Mouse (Mus musculus): ENCODE measurements around the gene Trabd2b. TPM values are rescaled to one million over a fixed set of nuclear protein-coding genes. Genes with fewer than 3 reads are reported as not detected.
A peak's percentile ranks its signal among the peaks of the same experiment; 100 is the strongest.

Trabd2b gene
- polyA plus RNA-seq (2015; fragmentation: Nextera tagmentation; extraction: Ambion mirVana) = 0.50 and 0.85 TPM in 2 replicates

DNA sequence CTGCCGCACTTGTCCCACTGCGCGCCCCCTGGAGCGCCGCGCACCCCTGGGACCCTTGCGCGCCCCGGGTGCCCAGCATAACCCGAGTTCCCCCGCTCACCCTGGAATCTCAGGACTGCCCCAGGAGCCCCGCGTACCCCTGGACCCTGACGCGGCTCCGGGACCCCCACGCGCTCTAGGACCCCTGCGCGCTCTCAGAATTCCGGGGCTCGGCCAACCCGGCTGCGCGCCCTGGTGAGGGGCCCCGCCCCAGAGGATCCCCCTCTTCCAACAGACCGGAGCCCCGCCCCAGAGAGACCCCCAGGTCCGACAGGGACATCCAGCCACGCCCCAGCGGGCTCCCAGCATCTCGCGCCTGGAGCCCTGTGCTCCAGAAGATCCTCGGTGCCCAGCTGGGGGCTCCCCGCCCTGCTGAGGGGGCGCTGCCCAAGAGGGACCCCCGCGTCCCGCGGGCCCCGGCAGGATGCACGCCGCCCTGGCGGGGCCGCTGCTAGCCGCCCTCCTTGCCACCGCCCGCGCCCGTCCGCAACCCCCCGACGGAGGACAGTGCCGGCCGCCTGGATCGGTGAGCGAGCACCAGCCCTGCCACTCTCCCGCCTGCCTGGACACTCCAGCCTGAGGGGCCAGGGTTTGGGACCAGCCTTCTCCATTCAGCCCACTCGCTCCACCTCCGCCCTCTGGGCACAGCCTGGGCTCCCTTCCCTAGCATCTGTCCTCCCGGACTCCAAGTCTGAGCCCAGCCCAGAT lies at the start of gene Trabd2b:
TSS of gene Trabd2b (plus strand) at position 370 of the 747 bp plus-strand sequence.
- peaks cover 24% of the 10 kb centered on the region for H3K27me3 ChIP-seq (replicated peaks; ENCODE audit: control insufficient read depth, insufficient read depth, low read length)
- H3K36me3 ChIP-seq (ENCODE audit: control insufficient read depth, insufficient read depth, low read length) = no peaks in the 10 kb centered on the region
- H3K9me3 ChIP-seq (ENCODE audit: control insufficient read depth, low read length) = no peaks in the 10 kb centered on the region
- H3K4me3 ChIP-seq (ENCODE audit: low read length) = peak within 1 kb of the TSS; percentile 79
- H3K27ac ChIP-seq (ENCODE audit: low read depth, low read length) = peak within 1 kb of the TSS; percentile 77
- ATAC-seq = peak; percentile 43
- peak within 1 kb of the TSS; percentile 76 for H3K9ac ChIP-seq (ENCODE audit: low read depth, low read length)
- H3K4me2 ChIP-seq (ENCODE audit: low read length) = peak within 1 kb of the TSS; percentile 100
- H3K4me1 ChIP-seq (ENCODE audit: control insufficient read depth, insufficient read depth, low read depth, low read length) = peaks cover 10% of the 10 kb centered on the region
- WGBS = under 1% methylated on average over 45 of the region's 61 CpGs

DNA sequence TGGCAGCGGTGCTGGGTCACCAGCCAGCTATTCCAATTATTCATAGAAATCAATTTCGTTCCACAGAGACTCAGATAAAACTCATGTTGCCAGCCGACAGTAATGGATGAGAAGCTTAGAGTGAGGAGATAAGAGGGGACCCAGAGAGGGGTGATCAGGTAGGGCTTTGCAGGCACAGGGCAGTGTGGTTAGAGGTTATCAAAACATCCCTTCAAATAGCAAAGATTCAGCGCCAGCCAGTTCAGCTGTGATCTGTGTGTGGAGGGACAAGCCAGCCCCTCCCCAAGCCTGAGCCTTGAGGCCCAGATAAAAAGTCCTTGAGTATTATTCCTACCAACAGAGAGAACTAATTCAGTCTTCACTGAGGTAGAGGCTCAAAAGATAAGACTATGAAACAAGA lies 49.1 kb upstream of the Trabd2b start:
- Histone ChIP-seq H3K9ac (ENCODE audit: low read depth, low read length) (no peak overlapping the region), H3K4me1 (ENCODE audit: control insufficient read depth, insufficient read depth, low read depth, low read length) (no peaks in the 10 kb centered on the region), H3K4me3 (ENCODE audit: low read length) (no peak overlapping the region), H3K27me3 (replicated peaks; ENCODE audit: control insufficient read depth, insufficient read depth, low read length) (no peaks in the 10 kb centered on the region), H3K4me2 (ENCODE audit: low read length) (no peak overlapping the region), H3K36me3 (ENCODE audit: control insufficient read depth, insufficient read depth, low read length) (no peaks in the 10 kb centered on the region), H3K9me3 (ENCODE audit: control insufficient read depth, low read length) (no peaks in the 10 kb centered on the region), H3K27ac (ENCODE audit: low read depth, low read length) (no peak overlapping the region)
- WGBS = 68% methylated on average over 4 of the region's 4 CpGs
- no peak for ATAC-seq

DNA sequence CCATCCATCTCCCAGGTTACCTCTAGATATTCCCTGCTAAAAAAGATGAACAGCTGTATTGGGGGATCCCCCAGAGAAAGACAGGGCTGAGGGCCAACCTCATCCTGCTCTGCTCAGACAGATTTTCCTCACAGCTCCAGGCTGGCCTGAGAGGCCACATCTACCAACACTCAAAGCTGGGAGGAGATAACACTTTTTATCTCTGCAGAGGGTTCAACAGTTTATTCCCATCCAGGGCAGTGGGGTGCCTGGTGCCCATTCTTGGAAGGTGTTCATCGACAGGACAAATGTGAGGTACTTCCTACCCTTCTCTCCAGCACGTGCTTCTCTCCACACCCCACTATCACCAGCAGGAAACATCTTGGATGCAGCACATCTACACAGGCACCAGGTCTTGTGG lies 47.6 kb upstream of the Trabd2b start:
- ATAC-seq = no peak
- Histone ChIP-seq H3K9ac (ENCODE audit: low read depth, low read length) (no peak overlapping the region), H3K4me1 (ENCODE audit: control insufficient read depth, insufficient read depth, low read depth, low read length) (no peaks in the 10 kb centered on the region), H3K9me3 (ENCODE audit: control insufficient read depth, low read length) (no peaks in the 10 kb centered on the region), H3K4me2 (ENCODE audit: low read length) (no peak overlapping the region), H3K4me3 (ENCODE audit: low read length) (no peak overlapping the region), H3K27me3 (replicated peaks; ENCODE audit: control insufficient read depth, insufficient read depth, low read length) (no peaks in the 10 kb centered on the region), H3K36me3 (ENCODE audit: control insufficient read depth, insufficient read depth, low read length) (no peaks in the 10 kb centered on the region), H3K27ac (ENCODE audit: low read depth, low read length) (no peak overlapping the region)
- WGBS = 60% methylated on average over 2 of the region's 2 CpGs

DNA sequence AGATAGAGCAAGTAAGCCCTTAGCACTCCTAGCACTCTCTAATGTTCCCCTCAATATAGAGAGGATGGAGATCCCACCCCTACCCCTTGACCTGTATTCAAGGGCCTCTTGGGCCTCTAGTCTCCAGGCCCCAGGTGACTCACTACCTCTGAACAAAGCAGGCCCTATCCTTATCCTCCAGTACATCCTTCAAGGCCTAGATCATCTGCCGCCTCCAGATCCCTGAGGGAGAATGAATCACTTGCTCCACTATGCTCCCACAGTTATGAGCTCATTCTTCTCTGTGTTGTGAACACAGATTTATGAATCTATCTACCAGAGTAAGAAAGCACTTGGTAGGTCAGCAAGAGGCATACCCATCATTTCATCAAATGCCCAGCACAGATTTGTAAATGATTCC lies 46.7 kb upstream of the Trabd2b start:
- no peaks in the 10 kb centered on the region for H3K36me3 ChIP-seq (ENCODE audit: control insufficient read depth, insufficient read depth, low read length)
- H3K9ac ChIP-seq (ENCODE audit: low read depth, low read length) = no peak overlapping the region
- no peak overlapping the region for H3K27ac ChIP-seq (ENCODE audit: low read depth, low read length)
- no peak overlapping the region for H3K4me2 ChIP-seq (ENCODE audit: low read length)
- H3K4me3 ChIP-seq (ENCODE audit: low read length) = no peak overlapping the region
- no peak for ATAC-seq
- no peaks in the 10 kb centered on the region for H3K27me3 ChIP-seq (replicated peaks; ENCODE audit: control insufficient read depth, insufficient read depth, low read length)
- no peaks in the 10 kb centered on the region for H3K4me1 ChIP-seq (ENCODE audit: control insufficient read depth, insufficient read depth, low read depth, low read length)
- 93% methylated on average over 1 of the region's 1 CpGs for WGBS
- H3K9me3 ChIP-seq (ENCODE audit: control insufficient read depth, low read length) = no peaks in the 10 kb centered on the region

DNA sequence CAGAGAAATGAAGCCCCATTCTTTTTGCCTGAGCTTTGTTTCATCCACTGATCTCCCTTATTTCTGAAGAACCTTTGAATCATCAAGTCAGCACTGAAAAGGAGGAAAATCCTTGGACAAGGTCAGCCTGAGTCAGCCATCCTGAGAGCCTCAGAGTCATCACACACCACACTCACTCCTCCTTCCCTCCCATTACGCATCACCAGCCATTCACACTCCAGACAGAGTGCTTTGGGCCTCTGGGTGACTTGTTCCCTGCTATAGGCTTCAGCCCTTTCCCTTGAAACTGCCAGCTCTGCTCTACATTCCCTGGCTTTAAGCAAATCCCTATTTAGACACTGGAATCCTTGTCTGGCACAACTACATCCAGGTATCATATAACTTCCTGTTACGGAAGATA lies 45.2 kb upstream of the Trabd2b start:
- no peak overlapping the region for H3K4me3 ChIP-seq (ENCODE audit: low read length)
- no peak overlapping the region for H3K27ac ChIP-seq (ENCODE audit: low read depth, low read length)
- no peaks in the 10 kb centered on the region for H3K36me3 ChIP-seq (ENCODE audit: control insufficient read depth, insufficient read depth, low read length)
- ATAC-seq = no peak
- no peak overlapping the region for H3K4me2 ChIP-seq (ENCODE audit: low read length)
- no peaks in the 10 kb centered on the region for H3K4me1 ChIP-seq (ENCODE audit: control insufficient read depth, insufficient read depth, low read depth, low read length)
- no peaks in the 10 kb centered on the region for H3K27me3 ChIP-seq (replicated peaks; ENCODE audit: control insufficient read depth, insufficient read depth, low read length)
- H3K9me3 ChIP-seq (ENCODE audit: control insufficient read depth, low read length) = no peaks in the 10 kb centered on the region
- 94% methylated on average over 2 of the region's 2 CpGs for WGBS
- no peak overlapping the region for H3K9ac ChIP-seq (ENCODE audit: low read depth, low read length)

DNA sequence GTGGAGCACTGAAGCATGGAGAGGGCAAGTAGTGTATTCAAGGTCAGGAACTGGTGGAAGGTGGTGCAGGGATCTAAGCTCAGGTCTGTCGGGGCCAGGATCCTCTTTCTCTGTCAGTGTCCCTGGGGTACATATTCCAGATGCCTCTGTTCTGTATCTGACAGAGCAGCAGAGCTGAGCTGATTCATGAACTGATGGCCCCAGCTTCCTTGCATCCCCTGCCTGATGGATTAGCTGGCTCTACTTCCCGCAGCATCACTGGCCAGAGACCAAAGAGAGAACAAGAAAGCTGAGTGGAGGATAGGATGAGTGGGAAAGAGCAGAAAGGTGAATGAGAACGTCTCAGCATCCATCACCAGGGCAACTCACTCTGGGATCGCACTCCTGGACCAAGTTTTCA lies 41.5 kb upstream of the Trabd2b start:
- Histone ChIP-seq H3K27me3 (replicated peaks; ENCODE audit: control insufficient read depth, insufficient read depth, low read length) (no peaks in the 10 kb centered on the region), H3K36me3 (ENCODE audit: control insufficient read depth, insufficient read depth, low read length) (no peaks in the 10 kb centered on the region), H3K4me1 (ENCODE audit: control insufficient read depth, insufficient read depth, low read depth, low read length) (no peaks in the 10 kb centered on the region), H3K9ac (ENCODE audit: low read depth, low read length) (no peak overlapping the region), H3K27ac (ENCODE audit: low read depth, low read length) (no peak overlapping the region), H3K4me2 (ENCODE audit: low read length) (no peak overlapping the region), H3K4me3 (ENCODE audit: low read length) (no peak overlapping the region), H3K9me3 (ENCODE audit: control insufficient read depth, low read length) (no peaks in the 10 kb centered on the region)
- ATAC-seq = no peak
- WGBS = 79% methylated on average over 4 of the region's 4 CpGs

DNA sequence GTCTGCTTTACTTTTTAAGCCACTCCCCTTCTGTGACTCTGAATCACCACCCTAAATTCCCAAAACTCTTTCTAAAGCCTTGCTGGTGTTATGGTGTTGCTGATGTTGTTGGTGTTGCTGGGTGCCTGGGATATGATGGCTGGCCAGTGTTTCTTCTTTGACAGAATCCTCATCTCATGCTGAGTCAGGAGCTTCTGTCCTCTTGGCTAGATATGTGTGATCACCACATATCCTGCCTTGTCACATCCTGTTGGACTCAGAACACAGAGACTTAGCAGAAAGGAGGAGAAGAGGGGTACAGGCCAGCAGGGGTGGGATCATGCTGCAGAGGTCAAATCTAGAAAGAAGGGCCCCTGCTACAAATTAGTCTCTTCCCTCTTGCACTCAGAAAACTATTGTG lies 40.9 kb upstream of the Trabd2b start:
- no peaks in the 10 kb centered on the region for H3K4me1 ChIP-seq (ENCODE audit: control insufficient read depth, insufficient read depth, low read depth, low read length)
- no peak overlapping the region for H3K4me3 ChIP-seq (ENCODE audit: low read length)
- no peaks in the 10 kb centered on the region for H3K9me3 ChIP-seq (ENCODE audit: control insufficient read depth, low read length)
- no peaks in the 10 kb centered on the region for H3K36me3 ChIP-seq (ENCODE audit: control insufficient read depth, insufficient read depth, low read length)
- ATAC-seq = no peak
- H3K27me3 ChIP-seq (replicated peaks; ENCODE audit: control insufficient read depth, insufficient read depth, low read length) = no peaks in the 10 kb centered on the region
- no peak overlapping the region for H3K4me2 ChIP-seq (ENCODE audit: low read length)
- H3K27ac ChIP-seq (ENCODE audit: low read depth, low read length) = no peak overlapping the region
- no peak overlapping the region for H3K9ac ChIP-seq (ENCODE audit: low read depth, low read length)

DNA sequence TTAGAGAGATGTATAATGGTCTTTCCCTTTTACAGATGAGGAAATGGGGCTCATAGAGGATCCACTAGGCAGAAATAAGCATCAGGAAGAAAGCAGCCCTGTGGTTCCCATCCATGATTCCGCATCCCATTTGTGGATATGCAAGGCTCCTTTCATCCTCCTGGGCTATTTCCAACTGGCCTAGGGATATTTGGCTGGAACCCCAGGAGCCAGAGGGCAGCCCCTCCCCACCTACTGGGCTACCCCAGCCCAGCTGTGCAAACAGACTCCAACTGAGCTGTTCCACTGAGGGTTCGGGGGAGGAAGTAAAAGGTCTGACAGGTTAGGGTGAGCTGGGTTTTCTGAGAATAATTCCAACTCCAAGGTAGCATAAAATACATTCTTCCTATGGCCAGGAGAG lies 39.5 kb upstream of the Trabd2b start:
- no peak overlapping the region for H3K27ac ChIP-seq (ENCODE audit: low read depth, low read length)
- no peak for ATAC-seq
- 65% methylated on average over 2 of the region's 2 CpGs for WGBS
- no peaks in the 10 kb centered on the region for H3K9me3 ChIP-seq (ENCODE audit: control insufficient read depth, low read length)
- no peak overlapping the region for H3K4me3 ChIP-seq (ENCODE audit: low read length)
- H3K4me1 ChIP-seq (ENCODE audit: control insufficient read depth, insufficient read depth, low read depth, low read length) = no peaks in the 10 kb centered on the region
- no peaks in the 10 kb centered on the region for H3K27me3 ChIP-seq (replicated peaks; ENCODE audit: control insufficient read depth, insufficient read depth, low read length)
- no peak overlapping the region for H3K4me2 ChIP-seq (ENCODE audit: low read length)
- no peaks in the 10 kb centered on the region for H3K36me3 ChIP-seq (ENCODE audit: control insufficient read depth, insufficient read depth, low read length)
- no peak overlapping the region for H3K9ac ChIP-seq (ENCODE audit: low read depth, low read length)

DNA sequence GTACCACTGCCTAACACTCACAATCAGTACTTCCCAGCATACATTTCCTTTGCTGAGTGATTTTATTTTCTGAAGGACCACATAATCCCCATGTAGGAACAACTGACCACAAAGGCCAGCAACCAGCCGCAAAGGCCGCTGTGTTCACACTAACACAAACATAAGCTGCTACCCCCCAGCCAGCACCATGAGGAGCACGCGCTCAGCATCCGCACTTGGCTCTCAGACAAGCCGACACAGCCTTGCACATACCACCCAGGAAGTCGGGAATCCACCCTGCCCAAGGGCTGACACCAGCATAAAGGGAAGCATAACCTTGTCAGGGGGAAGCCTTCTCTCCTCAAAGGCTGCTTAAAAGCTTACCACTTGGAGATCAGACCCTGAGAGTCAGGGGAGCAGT lies 38.7 kb upstream of the Trabd2b start:
- 37% methylated on average over 7 of the region's 7 CpGs for WGBS
- Histone ChIP-seq H3K4me1 (ENCODE audit: control insufficient read depth, insufficient read depth, low read depth, low read length) (no peaks in the 10 kb centered on the region), H3K27me3 (replicated peaks; ENCODE audit: control insufficient read depth, insufficient read depth, low read length) (no peaks in the 10 kb centered on the region), H3K4me2 (ENCODE audit: low read length) (no peak overlapping the region), H3K9me3 (ENCODE audit: control insufficient read depth, low read length) (no peaks in the 10 kb centered on the region), H3K9ac (ENCODE audit: low read depth, low read length) (peak overlapping the region; percentile 31; the same call in 1 of the 2 replicates), H3K4me3 (ENCODE audit: low read length) (no peak overlapping the region), H3K36me3 (ENCODE audit: control insufficient read depth, insufficient read depth, low read length) (no peaks in the 10 kb centered on the region), H3K27ac (ENCODE audit: low read depth, low read length) (no peak overlapping the region)
- peak; percentile 42; the same call in 1 of the 2 replicates for ATAC-seq
